Comparison of ENCODE assay signal across 9 mouse cellular contexts in the genomic region with DNA sequence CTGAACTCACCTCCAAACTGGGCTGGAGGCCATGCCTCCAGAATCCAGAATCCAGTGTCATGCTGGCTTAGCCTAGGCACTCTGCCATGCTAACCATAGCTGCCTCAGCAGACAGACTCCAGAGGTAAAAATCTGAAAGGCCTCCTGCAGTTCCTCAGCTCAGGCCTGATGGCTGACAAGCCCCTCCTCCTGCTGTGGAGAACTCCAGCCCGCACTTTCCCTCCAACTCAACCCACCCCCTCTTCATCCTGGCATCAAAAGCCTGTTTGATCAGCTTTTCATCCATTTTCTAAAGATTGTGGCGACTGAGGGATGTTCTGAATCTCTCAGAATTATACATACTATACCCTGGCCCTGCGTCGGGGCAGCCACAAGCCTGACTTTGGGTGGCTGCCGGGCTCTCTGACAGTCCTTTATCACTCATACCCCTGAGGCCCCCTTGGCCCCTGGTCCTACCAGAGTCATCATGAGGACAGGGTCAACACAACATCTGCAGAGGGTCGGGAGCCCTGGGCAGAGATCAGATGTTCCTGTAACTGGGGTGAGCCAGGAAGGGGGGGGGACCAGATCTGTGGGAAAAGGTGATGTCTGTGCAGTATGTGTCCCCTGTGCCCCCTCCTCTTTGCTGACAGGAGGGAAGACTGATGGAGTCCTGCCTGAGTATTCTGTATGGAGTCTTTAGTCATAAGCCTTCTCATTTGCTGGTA. TPM values are rescaled to one million over a fixed set of nuclear protein-coding genes. Genes with fewer than 3 reads are reported as not detected.
DNase-seq lines count a peak whose midpoint lies in the region; ATAC-seq and TF ChIP-seq lines count a peak whose summit lies in the region.
"Had no signal": no experiment of that assay in that cellular context is flagged by ENCODE, and none has a peak within 500 bp of the region (broad histone marks: within the 10 kb centered on the region; RNA-seq: fewer than 3 reads in every experiment).

No protein-coding gene starts in this region.

- H3K4me2 ChIP-seq in embryonic facial prominence, embryonic 15.5 days (replicated peaks) = peak overlapping the region; percentile 11; the same call in 1 of the 2 replicates

- peaks cover 40% of the 10 kb centered on the region for H3K4me1 ChIP-seq in embryonic facial prominence, embryonic 15.5 days
- no peaks in the 10 kb centered on the region for H3K4me1 ChIP-seq in cerebellum, adult 2 months (ENCODE audit: control insufficient read depth, insufficient read depth, low read length)

- intact Hi-C loops in left cerebral cortex, postnatal 4 days (cut with DNase I) = no loop called here
- intact Hi-C loops in gastrocnemius, postnatal 36 days (cut with DNase I) = no loop called here

- no peak for TF ChIP-seq POLR2A in cerebellum, adult 2 months (IDR thresholded peaks at IDR 0.05; ENCODE audit: borderline replicate concordance, insufficient read depth, low read length)

- TF ChIP-seq CTCF in cerebellum, adult 2 months (IDR thresholded peaks at IDR 0.05; ENCODE audit: borderline replicate concordance, insufficient read depth, low read depth, low read length) = no peak

- H3K9me3 ChIP-seq in embryonic facial prominence, embryonic 15.5 days (replicated peaks) = no peaks in the 10 kb centered on the region

- ATAC-seq in embryonic facial prominence, embryonic 15.5 days (ENCODE audit: insufficient number of reproducible peaks, low FRiP score, low TSS enrichment, low read depth) = 0 out of 2 replicates have a peak, but pooled peaks have one; percentile 40

- no peak overlapping the region for H3K27ac ChIP-seq in embryonic facial prominence, embryonic 15.5 days (replicated peaks)
- H3K27ac ChIP-seq in cerebellum, adult 2 months (ENCODE audit: insufficient read depth, low read length) = no peak overlapping the region
- H3K27ac ChIP-seq: macrophage had no signal

- H3K9ac ChIP-seq in embryonic facial prominence, embryonic 15.5 days = no peak overlapping the region

- H3K27me3 ChIP-seq in embryonic facial prominence, embryonic 15.5 days = no peaks in the 10 kb centered on the region
- no peaks in the 10 kb centered on the region for H3K27me3 ChIP-seq in cerebellum, adult 2 months (ENCODE audit: control insufficient read depth, insufficient read depth, low read length)

- WGBS in embryonic facial prominence, embryonic 15.5 days = 8% methylated on average over 6 of the region's 6 CpGs
- 57% methylated on average over 6 of the region's 6 CpGs for WGBS in cerebellum, adult 2 months

- H3K36me3 ChIP-seq in embryonic facial prominence, embryonic 15.5 days = no peaks in the 10 kb centered on the region

- H3K4me3 ChIP-seq in embryonic facial prominence, embryonic 15.5 days (replicated peaks) = no peak overlapping the region
- no peak overlapping the region for H3K4me3 ChIP-seq in cerebellum, adult 2 months (replicated peaks; ENCODE audit: insufficient read depth, low read depth, low read length)

- DNase-seq in right cerebral cortex, postnatal 14 days = peak; percentile 45
- no peak for DNase-seq in right cerebral cortex, postnatal 36 days (ENCODE audit: low spot score in 2 of 2)
- peak; percentile 39 for DNase-seq in left cerebral cortex, postnatal 4 days
- DNase-seq in thymus, postnatal 14 days = peak; percentile 75
- no peak for DNase-seq in gastrocnemius, postnatal 36 days
- no peak for DNase-seq in cerebellum, adult 2 months
- no peak for DNase-seq in ovary, postnatal 10 days (ENCODE audit: low spot score)

RNA-seq across cellular contexts. Expression of a gene that starts 9.7 kb away (rescaled TPM):
- 5.2 and 6.1 TPM in 2 replicates for polyA plus RNA-seq in embryonic facial prominence, embryonic 15.5 days (2015; fragmentation: Nextera tagmentation; extraction: Ambion mirVana)
- total RNA-seq in left cerebral cortex, postnatal 4 days (2021) = 1 to 10 TPM; 2.0 to 2.1 TPM
- total RNA-seq in gastrocnemius, postnatal 36 days (2021) = 1 to 10 TPM in 1 of 2 experiments, under 1 TPM in 1; 0.28 to 1.0 TPM
- 0.67 and 0.80 TPM in 2 replicates for polyA plus RNA-seq in cerebellum, adult 2 months (2012; rRNA removed)

RNA-seq across cellular contexts. Expression of a gene that starts 46.5 kb away (rescaled TPM):
- polyA plus RNA-seq in embryonic facial prominence, embryonic 15.5 days (2015; fragmentation: Nextera tagmentation; extraction: Ambion mirVana) = 64.6 and 68.1 TPM in 2 replicates
- 1 to 10 TPM; 5.1 to 7.3 TPM for total RNA-seq in left cerebral cortex, postnatal 4 days (2021)
- total RNA-seq in gastrocnemius, postnatal 36 days (2021) = 10 to 100 TPM; 25.8 to 27.5 TPM
- polyA plus RNA-seq in cerebellum, adult 2 months (2012; rRNA removed) = 16.5 and 19.2 TPM in 2 replicates

RNA-seq across cellular contexts. Expression of a gene that starts 55.1 kb away (rescaled TPM):
- polyA plus RNA-seq in embryonic facial prominence, embryonic 15.5 days (2015; fragmentation: Nextera tagmentation; extraction: Ambion mirVana) = 10.5 and 11.1 TPM in 2 replicates
- total RNA-seq in left cerebral cortex, postnatal 4 days (2021) = 100 to 1,000 TPM; 142 to 145 TPM
- 10 to 100 TPM; 24.8 to 27.8 TPM for total RNA-seq in gastrocnemius, postnatal 36 days (2021)
- 25.0 and 25.8 TPM in 2 replicates for polyA plus RNA-seq in cerebellum, adult 2 months (2012; rRNA removed)

Comparison
In these comparisons a context has a peak if more than half of its experiments do, and no peak if none do; other contexts are left out.
1. DNase-seq: peak in right cerebral cortex, postnatal 14 days (single experiment), left cerebral cortex, postnatal 4 days (single experiment) and thymus, postnatal 14 days (single experiment); none in right cerebral cortex, postnatal 36 days (0 of 2), gastrocnemius, postnatal 36 days (0 of 2), cerebellum, adult 2 months (0 of 2) and ovary, postnatal 10 days (single experiment).
2. RNA of a gene that starts 55.1 kb away (total RNA-seq): 142 to 145 TPM in left cerebral cortex, postnatal 4 days; 24.8 to 27.8 TPM in gastrocnemius, postnatal 36 days; every median in the first group is over 4 times any median in the second.